Mouse (Mus musculus): Measurements from ENCODE around the gene Nlrc4. TPM values are rescaled to one million over a fixed set of nuclear protein-coding genes. Genes with fewer than 3 reads are reported as not detected.
"Not testable (repeated sequence)": the region's sequence is repeated elsewhere in the genome, so short reads cannot be mapped to it uniquely, and the experiment has no call there.

Gene Nlrc4
- polyA plus RNA-seq, 1 experiment from 2014 or later: 0.33 TPM

DNA sequence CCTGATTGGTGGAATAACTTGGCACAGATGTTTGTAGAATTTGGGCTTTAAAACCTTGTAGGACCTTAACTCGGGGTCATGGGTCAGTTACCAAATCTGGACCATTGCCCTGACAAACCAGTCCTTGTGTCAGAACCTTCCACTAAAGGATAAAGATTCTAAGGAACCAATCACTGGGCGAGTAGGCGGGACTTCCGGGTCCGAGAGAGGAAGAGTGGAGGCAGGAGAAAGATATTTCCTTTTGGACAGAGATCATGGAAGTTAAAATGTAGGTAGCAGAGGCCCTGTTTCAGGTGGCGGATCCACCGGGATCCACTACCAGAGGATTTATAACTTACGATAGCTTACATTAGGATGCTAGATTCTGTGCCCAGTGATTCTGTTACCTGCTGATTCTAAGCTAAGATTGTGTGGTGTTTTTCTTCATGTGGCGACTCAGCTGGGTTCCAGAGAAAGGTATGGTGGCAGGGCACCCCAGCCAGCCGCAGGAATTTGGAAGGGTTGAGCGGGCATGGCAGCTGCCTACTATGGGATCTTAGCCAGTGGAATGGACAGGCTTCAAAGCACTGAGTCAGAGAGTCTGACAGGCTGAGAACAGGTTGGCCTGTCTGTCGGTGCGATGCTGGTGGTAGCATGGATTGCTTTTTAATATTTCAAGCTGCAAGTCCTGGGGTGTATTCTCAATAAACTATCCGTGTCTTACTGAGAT lies 21.6 kb upstream of the Nlrc4 start:
- Histone ChIP-seq H3K27ac (ENCODE audit: low read length) (no peak overlapping the region), H3K9me3 (replicated peaks; ENCODE audit: control insufficient read depth, low read length, poor library complexity, severe bottlenecking) (no peaks in the 10 kb centered on the region), H3K4me2 (ENCODE audit: low read length) (no peak overlapping the region), H3K36me3 (ENCODE audit: control insufficient read depth, insufficient read depth, low read length) (no peaks in the 10 kb centered on the region), H3K27me3 (ENCODE audit: control insufficient read depth, insufficient read depth, low read depth, low read length) (no peaks in the 10 kb centered on the region), H3K4me1 (ENCODE audit: control insufficient read depth, insufficient read depth, low read length) (no peaks in the 10 kb centered on the region), H3K9ac (ENCODE audit: low read depth, low read length) (no peak overlapping the region), H3K4me3 (ENCODE audit: low read depth, low read length) (no peak overlapping the region)
- ATAC-seq: no peak
- 86% methylated on average over 14 of the region's 14 CpGs for WGBS

DNA sequence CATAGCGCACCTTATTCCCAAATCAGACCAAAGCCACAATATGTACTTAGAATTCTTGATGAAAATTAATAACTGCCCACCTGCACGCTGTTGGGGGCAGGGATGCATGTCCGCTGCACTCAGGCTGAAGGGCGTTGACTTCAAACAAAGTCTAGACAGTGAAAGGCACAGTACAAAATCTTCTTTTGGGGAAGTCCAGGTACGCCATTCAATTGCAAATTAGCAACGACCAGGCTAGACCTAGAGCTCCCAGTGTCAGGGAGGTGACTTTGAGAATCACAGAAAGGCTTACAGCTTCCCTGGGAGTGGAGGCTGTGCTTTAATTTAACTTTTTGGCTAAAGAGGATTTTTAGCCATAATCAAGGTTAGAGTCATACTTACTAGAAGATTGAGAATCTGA lies 11.2 kb upstream of the Nlrc4 start:
- H3K4me3 ChIP-seq (ENCODE audit: low read depth, low read length); H3K27me3 ChIP-seq (ENCODE audit: control insufficient read depth, insufficient read depth, low read depth, low read length); ATAC-seq; H3K36me3 ChIP-seq (ENCODE audit: control insufficient read depth, insufficient read depth, low read length); H3K4me1 ChIP-seq (ENCODE audit: control insufficient read depth, insufficient read depth, low read length); H3K9me3 ChIP-seq (replicated peaks; ENCODE audit: control insufficient read depth, low read length, poor library complexity, severe bottlenecking); H3K4me2 ChIP-seq (ENCODE audit: low read length); H3K27ac ChIP-seq (ENCODE audit: low read length); H3K9ac ChIP-seq (ENCODE audit: low read depth, low read length): not testable (repeated sequence)
- WGBS: 77% methylated on average over 6 of the region's 6 CpGs

- WGBS: 86% methylated on average over 2 of the region's 2 CpGs
- not testable (repeated sequence) for H3K9me3 ChIP-seq (replicated peaks; ENCODE audit: control insufficient read depth, low read length, poor library complexity, severe bottlenecking)
These were observed 9.0 kb upstream of the Nlrc4 start for GRCm38 (mm10) chr17:74467981-74468380.

DNA sequence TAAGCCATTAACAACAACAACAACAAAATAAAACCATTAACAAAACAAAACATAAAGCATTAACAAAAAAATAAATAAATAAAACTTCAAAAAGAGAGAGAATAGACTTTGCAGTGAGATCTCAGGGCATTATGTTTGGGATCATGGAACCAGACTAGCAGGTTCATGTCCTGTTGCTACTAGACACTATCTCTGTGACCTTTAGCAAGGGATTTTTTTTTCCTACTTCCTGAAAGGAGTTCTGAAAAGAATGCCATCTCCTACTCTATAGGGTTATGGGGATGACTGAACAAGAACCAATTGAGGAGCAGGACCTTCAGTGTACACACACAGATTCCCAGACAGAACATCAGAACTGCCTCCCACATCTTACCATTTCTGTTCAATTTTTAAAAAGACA lies 4.6 kb upstream of the Nlrc4 start:
- Histone ChIP-seq H3K9me3 (replicated peaks; ENCODE audit: control insufficient read depth, low read length, poor library complexity, severe bottlenecking) (no peaks in the 10 kb centered on the region), H3K27me3 (ENCODE audit: control insufficient read depth, insufficient read depth, low read depth, low read length) (no peaks in the 10 kb centered on the region), H3K9ac (ENCODE audit: low read depth, low read length) (no peak overlapping the region), H3K4me3 (ENCODE audit: low read depth, low read length) (no peak overlapping the region), H3K4me2 (ENCODE audit: low read length) (no peak overlapping the region), H3K4me1 (ENCODE audit: control insufficient read depth, insufficient read depth, low read length) (no peaks in the 10 kb centered on the region), H3K27ac (ENCODE audit: low read length) (no peak overlapping the region), H3K36me3 (ENCODE audit: control insufficient read depth, insufficient read depth, low read length) (no peaks in the 10 kb centered on the region)
- ATAC-seq: no peak

More at GRCm38 (mm10) chr17:74467981-74468380, 9.0 kb upstream of the Nlrc4 start:
- ATAC-seq; H3K4me2 ChIP-seq (ENCODE audit: low read length); H3K36me3 ChIP-seq (ENCODE audit: control insufficient read depth, insufficient read depth, low read length); H3K4me3 ChIP-seq (ENCODE audit: low read depth, low read length); H3K27me3 ChIP-seq (ENCODE audit: control insufficient read depth, insufficient read depth, low read depth, low read length); H3K27ac ChIP-seq (ENCODE audit: low read length); H3K9ac ChIP-seq (ENCODE audit: low read depth, low read length); H3K4me1 ChIP-seq (ENCODE audit: control insufficient read depth, insufficient read depth, low read length): not testable (repeated sequence)

DNA sequence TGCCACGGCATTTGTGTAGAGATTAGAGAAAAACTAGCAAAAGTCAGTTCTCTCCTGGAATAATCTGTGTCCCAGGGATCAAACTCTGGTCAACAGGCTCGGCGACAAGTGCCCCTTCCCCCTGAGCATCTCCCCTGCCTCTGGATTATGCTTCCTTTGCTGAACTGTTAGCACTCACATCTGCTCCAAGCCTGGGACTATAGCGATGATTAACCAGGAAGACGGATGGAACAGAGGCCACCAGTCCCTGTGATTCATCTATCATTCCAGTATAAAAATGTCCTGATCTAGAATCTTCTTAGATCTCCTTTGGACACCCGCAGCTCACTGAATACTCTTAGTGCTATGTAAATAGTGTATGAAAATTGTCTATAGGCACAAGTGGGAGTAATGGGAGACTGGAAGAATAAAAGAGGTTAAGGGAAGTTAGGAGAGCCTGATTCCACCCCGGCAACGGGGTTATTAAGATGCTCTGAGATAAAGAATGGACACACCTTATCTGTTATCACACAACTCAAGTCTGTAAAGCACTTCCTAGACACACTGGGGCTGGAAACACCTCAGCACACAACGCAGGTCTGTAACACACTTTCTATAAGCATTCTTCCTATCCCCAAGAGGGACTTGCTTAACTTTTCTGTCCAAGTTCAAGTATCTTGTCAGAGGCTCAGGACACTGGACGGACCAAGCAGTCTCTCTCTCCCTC lies 817 bp downstream of the Nlrc4 start:
- no peaks in the 10 kb centered on the region for H3K27me3 ChIP-seq (ENCODE audit: control insufficient read depth, insufficient read depth, low read depth, low read length)
- ATAC-seq: no peak

GRCm38 (mm10) chr17:74456825-74457224 lies 2.1 kb downstream of the Nlrc4 start:
- Histone ChIP-seq H3K9me3 (replicated peaks; ENCODE audit: control insufficient read depth, low read length, poor library complexity, severe bottlenecking) (no peaks in the 10 kb centered on the region), H3K4me1 (ENCODE audit: control insufficient read depth, insufficient read depth, low read length) (no peaks in the 10 kb centered on the region), H3K4me3 (ENCODE audit: low read depth, low read length) (no peak overlapping the region), H3K36me3 (ENCODE audit: control insufficient read depth, insufficient read depth, low read length) (no peaks in the 10 kb centered on the region), H3K27ac (ENCODE audit: low read length) (no peak overlapping the region), H3K4me2 (ENCODE audit: low read length) (no peak overlapping the region), H3K9ac (ENCODE audit: low read depth, low read length) (no peak overlapping the region), H3K27me3 (ENCODE audit: control insufficient read depth, insufficient read depth, low read depth, low read length) (no peaks in the 10 kb centered on the region)
- WGBS: 89% methylated on average over 5 of the region's 5 CpGs
- ATAC-seq: no peak

More for the DNA sequence above, 817 bp downstream of the Nlrc4 start:
- no peaks in the 10 kb centered on the region for H3K36me3 ChIP-seq (ENCODE audit: control insufficient read depth, insufficient read depth, low read length)
- no peaks in the 10 kb centered on the region for H3K9me3 ChIP-seq (replicated peaks; ENCODE audit: control insufficient read depth, low read length, poor library complexity, severe bottlenecking)
- no peaks in the 10 kb centered on the region for H3K4me1 ChIP-seq (ENCODE audit: control insufficient read depth, insufficient read depth, low read length)
- whole genome bisulfite sequencing: 82% methylated on average over 10 of the region's 10 CpGs
- H3K4me2 ChIP-seq (ENCODE audit: low read length): no peak overlapping the region
- no peak overlapping the region for H3K27ac ChIP-seq (ENCODE audit: low read length)
- H3K4me3 ChIP-seq (ENCODE audit: low read depth, low read length): no peak overlapping the region
- no peak overlapping the region for H3K9ac ChIP-seq (ENCODE audit: low read depth, low read length)

DNA sequence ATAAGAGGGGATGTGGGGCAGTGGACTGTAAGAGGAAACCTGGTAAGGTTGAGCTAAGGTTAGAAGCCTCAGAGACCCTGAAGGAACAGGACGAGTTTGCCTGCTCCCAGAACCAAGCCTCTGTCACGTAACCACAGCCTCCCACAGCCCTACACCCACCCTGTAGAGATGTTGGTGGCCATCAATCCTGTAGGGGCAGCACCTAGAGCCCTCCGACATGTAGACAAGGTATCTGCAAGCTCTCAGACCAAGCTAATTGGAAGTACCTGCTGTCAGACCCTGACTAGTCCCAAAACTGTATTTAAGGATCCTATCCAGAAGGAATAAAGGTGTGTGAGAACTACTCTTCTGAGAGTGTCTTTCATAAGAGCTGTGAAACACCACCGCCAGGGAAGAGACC lies 3.5 kb downstream of the Nlrc4 start:
- WGBS: 95% methylated on average over 4 of the region's 4 CpGs
- ATAC-seq: no peak
- no peak overlapping the region for H3K4me3 ChIP-seq (ENCODE audit: low read depth, low read length)
- H3K27me3 ChIP-seq (ENCODE audit: control insufficient read depth, insufficient read depth, low read depth, low read length): no peaks in the 10 kb centered on the region
- no peaks in the 10 kb centered on the region for H3K9me3 ChIP-seq (replicated peaks; ENCODE audit: control insufficient read depth, low read length, poor library complexity, severe bottlenecking)
- H3K4me1 ChIP-seq (ENCODE audit: control insufficient read depth, insufficient read depth, low read length): no peaks in the 10 kb centered on the region
- no peak overlapping the region for H3K4me2 ChIP-seq (ENCODE audit: low read length)
- no peak overlapping the region for H3K9ac ChIP-seq (ENCODE audit: low read depth, low read length)
- no peak overlapping the region for H3K27ac ChIP-seq (ENCODE audit: low read length)
- H3K36me3 ChIP-seq (ENCODE audit: control insufficient read depth, insufficient read depth, low read length): no peaks in the 10 kb centered on the region

DNA sequence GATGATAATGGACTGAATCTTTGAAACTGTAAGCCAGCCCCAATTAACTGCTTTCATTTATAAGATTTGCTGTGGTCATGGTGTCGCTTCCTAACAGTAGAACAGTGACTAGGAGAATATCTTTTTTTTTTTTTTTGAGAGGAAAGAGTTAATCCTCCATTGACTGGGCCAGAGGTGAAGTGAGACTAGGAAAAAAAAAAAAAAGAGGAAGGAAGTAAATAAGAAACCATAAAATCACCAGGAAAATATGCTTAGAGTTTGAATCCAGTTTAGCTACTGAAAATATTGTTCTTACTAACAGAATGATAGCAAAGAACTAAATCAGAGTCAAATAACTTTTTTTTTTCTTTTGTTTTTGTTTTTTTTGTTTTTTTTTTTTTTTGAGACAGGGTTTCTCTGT lies 4.3 kb downstream of the Nlrc4 start:
- no peak for ATAC-seq
- no peaks in the 10 kb centered on the region for H3K9me3 ChIP-seq (replicated peaks; ENCODE audit: control insufficient read depth, low read length, poor library complexity, severe bottlenecking)
- WGBS: 90% methylated on average over 1 of the region's 1 CpGs
- H3K36me3 ChIP-seq (ENCODE audit: control insufficient read depth, insufficient read depth, low read length): no peaks in the 10 kb centered on the region
- no peak overlapping the region for H3K9ac ChIP-seq (ENCODE audit: low read depth, low read length)
- H3K4me3 ChIP-seq (ENCODE audit: low read depth, low read length): no peak overlapping the region
- no peaks in the 10 kb centered on the region for H3K4me1 ChIP-seq (ENCODE audit: control insufficient read depth, insufficient read depth, low read length)
- no peak overlapping the region for H3K27ac ChIP-seq (ENCODE audit: low read length)
- no peak overlapping the region for H3K4me2 ChIP-seq (ENCODE audit: low read length)
- no peaks in the 10 kb centered on the region for H3K27me3 ChIP-seq (ENCODE audit: control insufficient read depth, insufficient read depth, low read depth, low read length)

DNA sequence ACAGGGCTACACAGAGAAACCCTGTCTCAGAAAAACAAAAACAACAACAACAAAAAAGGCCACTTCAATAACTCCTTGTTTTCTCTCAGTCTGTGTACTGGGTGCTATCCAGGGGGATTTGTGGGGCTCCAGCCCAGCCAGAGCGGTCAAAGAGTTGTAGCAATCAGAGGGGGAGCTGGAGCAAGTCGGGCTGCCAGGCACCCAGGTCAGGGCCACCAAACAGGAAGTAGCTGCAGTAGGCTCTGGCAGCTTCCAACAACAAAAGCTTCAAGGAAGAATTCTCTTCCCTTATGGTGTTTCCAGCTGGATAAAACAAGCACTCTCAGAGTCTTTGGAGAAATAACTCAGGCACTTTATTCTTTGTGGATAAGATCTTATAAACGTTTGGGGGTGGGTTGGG lies 5.0 kb downstream of the Nlrc4 start:
- no peak for ATAC-seq
- Histone ChIP-seq H3K4me1 (ENCODE audit: control insufficient read depth, insufficient read depth, low read length) (no peaks in the 10 kb centered on the region), H3K9me3 (replicated peaks; ENCODE audit: control insufficient read depth, low read length, poor library complexity, severe bottlenecking) (no peaks in the 10 kb centered on the region), H3K9ac (ENCODE audit: low read depth, low read length) (no peak overlapping the region), H3K36me3 (ENCODE audit: control insufficient read depth, insufficient read depth, low read length) (no peaks in the 10 kb centered on the region), H3K27ac (ENCODE audit: low read length) (no peak overlapping the region), H3K4me3 (ENCODE audit: low read depth, low read length) (no peak overlapping the region), H3K27me3 (ENCODE audit: control insufficient read depth, insufficient read depth, low read depth, low read length) (no peaks in the 10 kb centered on the region), H3K4me2 (ENCODE audit: low read length) (no peak overlapping the region)
- 76% methylated on average over 3 of the region's 3 CpGs for WGBS

Data from midbrain, embryonic 16.5 days (tissue).